Mouse (Mus musculus) natural killer cell, adult 2 months (primary cell): Measurements from ENCODE around the gene Stat4.
"Not testable (repeated sequence)": the region's sequence is repeated elsewhere in the genome, so short reads cannot be mapped to it uniquely, and the experiment has no call there.

Source experiments
- DNase-seq, 2 experiments: peaks; one replicate each; pipeline ENCODE4 v3.0.0; 2022; ENCODE audit warnings: low spot score in 2 of 2

Gene Stat4

GRCm38 (mm10) chr1:52028686-52029085, 41.7 kb downstream of the Stat4 start:
- DNase-seq, result no peak

GRCm38 (mm10) chr1:52034816-52035752, 48.1 kb downstream of the Stat4 start:
- DNase-seq, result peak; percentile 83 to 94

GRCm38 (mm10) chr1:52039151-52039550, 52.2 kb downstream of the Stat4 start:
- peak in 1 of 2 experiments; percentile 15 for DNase-seq

GRCm38 (mm10) chr1:52039626-52040025, 52.7 kb downstream of the Stat4 start:
- DNase-seq, result no peak

GRCm38 (mm10) chr1:52040366-52041061, 53.6 kb downstream of the Stat4 start:
- peak; percentile 29 to 44 for DNase-seq

GRCm38 (mm10) chr1:52043191-52043590, 56.2 kb downstream of the Stat4 start:
- DNase-seq, result no peak

GRCm38 (mm10) chr1:52046891-52047290, 59.9 kb downstream of the Stat4 start:
- not testable (repeated sequence) for DNase-seq

GRCm38 (mm10) chr1:52048711-52049110, 61.8 kb downstream of the Stat4 start:
- DNase-seq, result no peak

- no peak for DNase-seq
These were observed 62.9 kb downstream of the Stat4 start for GRCm38 (mm10) chr1:52049827-52050226.

- DNase-seq, result no peak
These were observed 64.6 kb downstream of the Stat4 start for GRCm38 (mm10) chr1:52051542-52051941.

GRCm38 (mm10) chr1:52052910-52053309, 66.0 kb downstream of the Stat4 start:
- DNase-seq, result no peak

- no peak for DNase-seq
These were observed 69.0 kb downstream of the Stat4 start for GRCm38 (mm10) chr1:52055947-52056346.

- DNase-seq, result no peak
These were observed 70.2 kb downstream of the Stat4 start for GRCm38 (mm10) chr1:52057153-52057552.

- DNase-seq, result no peak
These were observed 79.3 kb downstream of the Stat4 start for GRCm38 (mm10) chr1:52066276-52066675.

GRCm38 (mm10) chr1:52066694-52067093, 79.7 kb downstream of the Stat4 start:
- no peak for DNase-seq

GRCm38 (mm10) chr1:52079724-52080367, 92.9 kb downstream of the Stat4 start:
- no peak for DNase-seq

GRCm38 (mm10) chr1:52080375-52080774, 93.4 kb downstream of the Stat4 start:
- DNase-seq, result no peak

GRCm38 (mm10) chr1:52086236-52086635, 99.3 kb downstream of the Stat4 start:
- DNase-seq, result no peak

GRCm38 (mm10) chr1:52087128-52087527, 100.2 kb downstream of the Stat4 start:
- no peak for DNase-seq

GRCm38 (mm10) chr1:52088634-52089033, 101.7 kb downstream of the Stat4 start:
- DNase-seq, result no peak

GRCm38 (mm10) chr1:52098618-52099232, 111.8 kb downstream of the Stat4 start:
- DNase-seq, result peak; percentile 44 to 48

GRCm38 (mm10) chr1:52100496-52100895, 113.5 kb downstream of the Stat4 start:
- peak; percentile 63 to 64 for DNase-seq
